Mouse (Mus musculus): ENCODE results near the gene Smad5. TPM values are rescaled to one million over a fixed set of nuclear protein-coding genes. Genes with fewer than 3 reads are reported as not detected.
A peak's percentile ranks its signal among the peaks of the same experiment; 100 is the strongest.

Gene Smad5
- 10 to 100 TPM; 16.9 to 18.7 TPM for total RNA-seq (2021)
- long read RNA-seq, experiment 1, partial matches to known transcripts, result 1 of 3 reads
- long read RNA-seq, experiment 1, other reads (novel, unspliced or antisense), result 2 of 3 reads
- long read RNA-seq, experiment 2, partial matches to known transcripts, result 0 of 6 reads
- long read RNA-seq, experiment 2, other reads (novel, unspliced or antisense), result 6 of 6 reads

DNA sequence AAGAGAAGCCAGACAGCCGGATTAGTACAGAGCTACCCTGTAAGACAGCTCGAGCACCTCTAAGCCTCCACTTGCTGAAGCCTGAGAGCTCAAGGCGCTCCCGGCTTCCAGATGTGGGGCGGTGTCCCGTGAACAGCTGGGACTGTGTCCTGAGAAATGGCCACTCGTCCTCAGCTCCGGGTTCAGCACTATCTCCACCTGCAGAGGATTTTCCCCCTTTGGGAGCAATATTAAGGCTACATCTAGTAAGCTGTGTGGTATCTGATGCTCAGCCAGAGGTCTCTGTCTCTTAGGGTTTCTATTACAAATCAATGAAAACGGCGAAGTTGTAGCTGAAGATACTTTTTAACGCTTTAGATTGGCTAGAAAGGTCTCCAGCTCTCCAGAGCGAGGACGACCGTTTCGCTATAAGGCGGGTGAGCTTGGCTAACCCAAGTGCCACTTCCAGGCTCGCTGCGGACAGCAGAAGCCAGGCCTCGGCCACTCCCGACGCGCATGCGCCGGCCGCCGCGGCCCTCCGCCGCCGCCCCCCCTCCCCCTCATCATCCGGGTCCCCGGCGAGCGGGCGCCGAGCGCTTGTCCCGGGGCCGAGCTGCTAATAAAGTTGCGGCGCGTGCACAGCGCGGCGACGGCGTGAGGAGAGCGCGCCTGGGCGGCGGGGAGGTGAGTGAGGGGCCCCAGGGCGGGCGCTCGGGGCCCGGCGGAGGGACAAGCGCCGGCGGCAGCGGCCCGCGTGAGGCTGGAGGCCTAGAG is at the start of gene Smad5:
TSS of gene Smad5 (plus strand) at position 542 of the 753 bp plus-strand sequence.
- DNase-seq, result peak; percentile 82 to 84
- intact Hi-C loops (cut with DNase I), result no loop called here

GRCm38 (mm10) chr13:56654176-56654575 is 48.6 kb upstream of the Smad5 start:
- no peak for DNase-seq
- intact Hi-C loops (cut with DNase I), result no loop called here

- intact Hi-C loops (cut with DNase I), result loop anchor here (2.0 to 5.0 kb wide), 3 partner anchors 81 to 183 kb away; no protein-coding TSS in a partner anchor
- DNase-seq, result peak; percentile 70 to 75
Observed at GRCm38 (mm10) chr13:56657946-56658512, 44.8 kb upstream of the Smad5 start.

- no peak for DNase-seq
Observed at GRCm38 (mm10) chr13:56658931-56659330, 43.9 kb upstream of the Smad5 start.

DNA sequence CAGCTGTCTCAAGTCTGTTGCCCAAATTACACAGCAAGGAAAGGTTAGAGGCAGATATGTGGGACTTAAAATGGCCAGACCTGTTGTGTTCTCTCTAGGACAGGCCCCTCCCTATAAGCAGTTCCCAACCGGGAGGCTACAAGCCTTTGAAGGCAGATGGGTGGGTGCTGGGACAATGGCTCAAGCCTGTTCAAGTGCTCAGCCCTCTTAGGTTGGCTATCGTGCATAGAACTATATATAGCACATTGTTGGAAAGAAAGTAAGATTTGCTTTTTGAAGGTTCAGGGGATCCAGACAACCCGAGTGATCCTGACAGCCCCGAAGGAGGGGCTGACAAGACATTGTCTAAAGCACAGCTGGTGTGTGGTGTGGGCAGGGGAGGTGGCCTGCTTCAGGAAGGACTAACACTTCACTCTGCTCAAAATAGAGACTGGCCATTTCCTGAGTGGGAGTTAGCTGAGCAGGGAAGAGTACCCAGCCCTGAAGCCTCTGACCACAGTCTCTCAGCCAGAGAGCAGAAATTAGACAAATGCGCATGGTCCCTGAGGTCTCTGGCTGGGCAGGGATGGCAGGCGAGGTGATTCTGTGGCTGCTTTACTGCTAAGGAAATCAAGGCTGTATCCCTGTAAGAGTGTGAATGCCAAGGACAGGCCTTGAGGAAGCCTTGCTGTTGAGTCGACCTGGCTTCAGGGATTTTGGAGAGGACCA is 40.7 kb upstream of the Smad5 start:
- intact Hi-C loops (cut with DNase I), result loop anchor here (5.0 kb wide), 1 partner anchor 75 kb away; no protein-coding TSS in a partner anchor
- no peak for DNase-seq

More at GRCm38 (mm10) chr13:56658931-56659330, 43.9 kb upstream of the Smad5 start:
- intact Hi-C loops (cut with DNase I), result loop anchor here (5.0 kb wide), 2 partner anchors 82 to 102 kb away; no protein-coding TSS in a partner anchor

- no peak for DNase-seq
- intact Hi-C loops (cut with DNase I), result loop anchor here (5.0 kb wide), 1 partner anchor 73 kb away; no protein-coding TSS in a partner anchor
Observed at GRCm38 (mm10) chr13:56664256-56665170, 38.3 kb upstream of the Smad5 start.

- DNase-seq, result no peak
- intact Hi-C loops (cut with DNase I), result no loop called here
Observed at GRCm38 (mm10) chr13:56671206-56671605, 31.6 kb upstream of the Smad5 start.

DNA sequence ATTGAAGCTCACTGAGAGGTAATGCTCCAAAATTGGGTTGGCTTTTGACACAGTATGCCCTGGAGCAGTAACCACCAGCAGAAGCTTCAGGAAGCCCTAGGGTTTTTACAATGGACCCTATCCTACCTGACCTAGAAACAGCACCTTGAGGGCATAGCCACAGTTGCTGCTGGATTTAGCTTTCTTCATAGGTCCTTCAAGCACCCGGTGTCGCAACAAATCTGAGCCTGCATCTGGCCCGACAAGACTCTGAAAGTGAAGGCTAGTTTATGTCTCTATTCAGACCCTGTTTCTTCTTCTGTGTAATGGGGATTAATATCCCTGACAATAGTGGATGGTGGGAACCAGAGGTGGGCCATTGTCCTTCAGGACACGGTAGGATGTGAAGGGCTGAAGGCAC is 25.1 kb upstream of the Smad5 start:
- DNase-seq, result no peak
- intact Hi-C loops (cut with DNase I), result no loop called here

DNA sequence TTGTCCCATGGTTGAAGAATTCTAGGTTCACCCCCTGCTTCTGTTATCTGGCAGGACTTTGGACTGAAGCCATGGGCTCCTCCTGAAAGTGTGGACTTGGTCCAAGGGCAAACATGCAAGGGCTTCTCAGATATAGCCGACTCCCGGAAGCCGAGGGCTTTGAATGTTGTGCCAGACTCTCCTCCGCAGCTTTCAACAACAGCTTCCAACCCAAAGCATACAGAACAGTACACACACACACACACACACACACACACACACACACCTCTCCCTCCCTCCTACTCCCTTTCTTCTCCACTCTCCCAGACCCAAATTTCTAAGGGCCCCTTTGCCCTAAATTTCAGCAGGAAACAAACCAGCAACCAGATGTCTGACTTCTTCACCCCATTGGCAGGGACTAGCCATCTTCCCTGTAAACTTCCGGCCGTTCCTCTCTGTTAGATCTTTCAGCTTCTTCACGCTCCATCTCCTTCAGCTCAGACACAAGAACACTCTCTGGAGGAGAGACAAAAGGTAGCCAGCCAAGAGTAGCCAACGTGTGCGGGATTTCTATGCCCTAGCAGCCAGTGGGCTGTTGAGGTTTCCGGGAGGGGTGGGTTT is 24.5 kb upstream of the Smad5 start:
- DNase-seq, result no peak
- intact Hi-C loops (cut with DNase I), result no loop called here

- intact Hi-C loops (cut with DNase I), result no loop called here
- no peak for DNase-seq
Observed at GRCm38 (mm10) chr13:56678826-56679504, 23.8 kb upstream of the Smad5 start.

GRCm38 (mm10) chr13:56681924-56682323 is 20.9 kb upstream of the Smad5 start:
- intact Hi-C loops (cut with DNase I), result no loop called here
- no peak for DNase-seq

- DNase-seq, result peak; percentile 35 to 57
- intact Hi-C loops (cut with DNase I), result no loop called here
Observed at GRCm38 (mm10) chr13:56682326-56682725, 20.5 kb upstream of the Smad5 start.

GRCm38 (mm10) chr13:56683306-56683705 is 19.5 kb upstream of the Smad5 start:
- DNase-seq, result no peak
- intact Hi-C loops (cut with DNase I), result no loop called here

GRCm38 (mm10) chr13:56692011-56692410 is 10.8 kb upstream of the Smad5 start:
- intact Hi-C loops (cut with DNase I), result loop anchor here (5.0 kb wide), 1 partner anchor 35 kb away; no protein-coding TSS in a partner anchor
- no peak for DNase-seq

DNA sequence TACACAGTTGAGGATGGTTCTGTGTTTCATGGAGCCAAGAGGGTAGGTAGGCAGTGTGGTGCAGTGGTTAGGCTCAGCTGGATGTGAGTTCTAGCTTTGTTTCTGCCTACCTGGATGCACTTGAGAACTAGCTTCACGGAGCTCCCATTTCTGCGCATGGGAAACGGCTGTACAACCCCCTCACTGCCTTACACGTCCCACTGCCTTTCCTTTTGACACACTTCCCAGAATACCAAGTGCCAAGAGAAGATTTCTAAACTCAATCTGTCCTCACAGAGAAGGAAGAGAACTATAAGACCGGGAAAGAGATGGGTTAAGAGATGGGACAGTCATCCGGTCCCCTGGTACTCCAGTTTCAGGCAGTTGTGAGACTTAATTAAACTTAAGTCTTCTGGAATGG is 10.2 kb upstream of the Smad5 start:
- intact Hi-C loops (cut with DNase I), result loop anchor here (5.0 kb wide), 1 partner anchor 35 kb away; no protein-coding TSS in a partner anchor
- no peak for DNase-seq

DNA sequence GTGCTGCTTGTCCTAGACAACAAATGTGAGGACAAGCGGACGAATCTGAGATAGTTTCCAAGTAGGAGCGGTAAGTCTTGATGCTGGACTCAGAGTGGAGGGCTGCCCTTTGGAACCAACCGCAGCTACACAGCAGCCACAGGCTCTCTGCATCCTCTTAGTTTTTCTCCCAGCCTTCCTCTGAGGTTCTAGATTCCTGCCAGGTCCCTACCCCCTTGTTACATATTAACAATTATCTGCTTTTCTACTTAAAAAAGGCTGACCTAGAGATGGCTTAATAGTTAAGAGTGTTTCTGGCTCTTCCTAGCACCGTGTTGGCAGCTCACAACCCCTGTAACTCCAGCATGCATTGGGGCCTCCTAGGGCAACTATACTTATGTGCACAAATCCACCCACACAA is 7.1 kb upstream of the Smad5 start:
- DNase-seq, result no peak
- intact Hi-C loops (cut with DNase I), result no loop called here

DNA sequence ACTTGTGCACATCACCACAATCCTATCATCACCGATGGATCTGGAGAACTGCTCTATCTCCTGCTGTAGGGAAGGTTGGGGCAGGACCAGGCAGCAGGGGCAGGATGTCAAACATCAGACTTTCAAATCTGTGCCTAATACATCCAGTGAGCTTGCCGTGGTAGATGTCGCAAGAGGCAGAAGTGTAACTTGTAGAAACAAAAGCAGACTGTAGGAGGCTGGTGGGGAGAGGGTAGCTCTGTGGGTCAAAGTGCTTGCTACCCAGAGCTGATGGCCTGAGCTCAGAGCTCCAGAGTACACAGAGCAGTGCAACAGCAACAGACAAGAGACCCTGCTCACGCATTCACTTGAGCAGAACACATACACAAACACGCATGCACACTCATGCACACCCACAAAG is 6.1 kb upstream of the Smad5 start:
- intact Hi-C loops (cut with DNase I), result no loop called here

DNA sequence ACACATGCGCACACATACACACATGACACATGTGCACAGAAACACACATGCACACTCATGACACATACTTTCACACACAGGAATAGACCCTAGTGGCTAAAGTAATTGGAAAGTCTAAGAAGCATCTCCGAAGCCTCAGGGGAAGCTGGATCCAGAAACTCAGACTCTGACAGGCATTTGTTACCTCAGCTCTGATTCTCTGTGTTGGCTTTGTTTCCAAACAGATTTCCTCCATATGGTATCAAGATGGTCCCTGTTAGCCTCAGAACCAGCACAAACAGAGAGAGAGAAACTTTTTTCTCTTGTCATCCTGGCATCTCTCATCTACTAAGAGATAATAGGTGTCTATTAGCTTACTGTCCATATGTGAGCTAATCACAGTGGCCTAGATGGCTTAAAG is 5.6 kb upstream of the Smad5 start:
- no peak for DNase-seq
- intact Hi-C loops (cut with DNase I), result no loop called here

More for the DNA sequence above, 6.1 kb upstream of the Smad5 start:
- no peak for DNase-seq

DNA sequence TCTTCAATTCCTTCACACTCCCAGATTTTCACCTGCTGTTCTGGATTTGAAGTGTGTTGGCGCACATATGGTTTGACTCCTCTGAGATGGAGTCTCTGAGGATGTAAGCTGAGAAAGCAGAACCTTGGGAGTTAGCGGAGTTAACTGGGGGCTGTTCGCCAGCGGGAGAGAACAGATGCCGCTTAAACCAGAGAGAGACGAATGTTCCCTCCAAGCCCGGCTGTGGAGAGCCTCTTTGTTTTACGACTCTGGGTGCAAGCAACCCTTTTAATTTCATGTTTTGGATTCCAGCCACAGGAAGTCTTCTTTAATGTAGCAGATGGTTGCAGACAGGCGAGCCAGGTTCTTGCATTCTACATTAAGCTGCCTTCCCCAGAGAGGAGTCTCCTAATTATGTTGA is 4.4 kb upstream of the Smad5 start:
- intact Hi-C loops (cut with DNase I), result no loop called here

More for the DNA sequence above, 4.4 kb upstream of the Smad5 start:
- peak in 1 of 2 experiments; percentile 11 for DNase-seq
